Mouse (Mus musculus) liver, embryonic 14.5 days (tissue): ENCODE measurements around the gene 1700034J05Rik. TPM values are rescaled to one million over a fixed set of nuclear protein-coding genes. Genes with fewer than 3 reads are reported as not detected.

Experiments
- ATAC-seq: fragments of 200-750 bp; cut with Nextera tagmentation; 2 replicates; pipeline ENCODE4 v1.8.0; 2017; ENCODE audit warnings: moderate number of reproducible peaks, mild to moderate bottlenecking, moderate library complexity; ENCODE audit not compliant: insufficient read depth
- DNase-seq, 3 experiments: peaks; one replicate each; pipeline ENCODE4 v3.0.0-alpha.2; 2012 to 2013; ENCODE audit warnings: low read depth in 3 of 3, low spot score in 3 of 3
- H3K27ac ChIP-seq: fragments of 300-500 bp; sonication (generic); 2 replicates; pipeline ENCODE4 v1.5.1; 2014; ENCODE audit warnings: moderate library complexity, mild to moderate bottlenecking, control low read depth, inconsistent platforms
- H3K27me3 ChIP-seq: fragments of 300-500 bp; sonication (generic); 2 replicates; pipeline ENCODE4 v1.6.1; 2014; ENCODE audit warnings: mild to moderate bottlenecking, low read length, moderate library complexity; ENCODE audit not compliant: control insufficient read depth, insufficient read depth
- H3K36me3 ChIP-seq: fragments of 300-500 bp; sonication (generic); replicated peaks from 2 replicates; pipeline ENCODE4 v1.6.1; 2014; ENCODE audit warnings: low read depth; ENCODE audit not compliant: control insufficient read depth, insufficient read depth
- H3K4me1 ChIP-seq, 2 experiments: fragments of 200-500 bp in 1 of 2; fragments of 300-500 bp in 1 of 2; sonication (generic) in 1 of 2; replicated peaks; 2 replicates each; pipeline ENCODE4 v1.6.1; 2012 to 2014; ENCODE audit warnings: antibody characterized with exemption in 1 of 2, inconsistent platforms in 1 of 2, low read length in 1 of 2; ENCODE audit not compliant: control insufficient read depth in 2 of 2, insufficient read depth in 2 of 2
- H3K4me2 ChIP-seq: fragments of 300-500 bp; sonication (generic); 2 replicates; pipeline ENCODE4 v1.6.1; 2014; ENCODE audit warnings: low read depth, mild to moderate bottlenecking, control low read depth, moderate library complexity
- H3K4me3 ChIP-seq, 2 experiments: fragments of 200-500 bp in 1 of 2; fragments of 300-500 bp in 1 of 2; sonication (generic) in 1 of 2; 2 replicates each; pipeline ENCODE4 v1.5.1; 2012 to 2014; ENCODE audit warnings: low read depth in 2 of 2, low read length in 2 of 2, mild to moderate bottlenecking in 2 of 2, control low read depth in 1 of 2, inconsistent platforms in 1 of 2, moderate library complexity in 1 of 2; ENCODE audit not compliant: insufficient read depth in 1 of 2
- H3K9ac ChIP-seq: fragments of 300-500 bp; sonication (generic); replicated peaks from 2 replicates; pipeline ENCODE4 v1.6.1; 2014; ENCODE audit warnings: mild to moderate bottlenecking, control low read depth, moderate library complexity
- H3K9me3 ChIP-seq: fragments of 300-500 bp; sonication (generic); 2 replicates; pipeline ENCODE4 v1.6.1; 2016; ENCODE audit warnings: low read length, mixed read lengths; ENCODE audit not compliant: control insufficient read depth
- CTCF ChIP-seq: IDR thresholded peaks from 2 replicates; pipeline ENCODE4 v1.5.1; 2016; ENCODE audit warnings: antibody characterized with exemption, low read depth, control low read depth
- EP300 ChIP-seq: IDR thresholded peaks from 2 replicates; pipeline ENCODE4 v1.6.1; 2016; ENCODE audit warnings: antibody characterized with exemption, low read depth
- WGBS: fragments of 180-500 bp; shearing (Covaris S2); extraction: QIAGEN DNeasy Blood & Tissue Kit; methylation state at CpG from one replicate; pipeline ENCODE4 v1.1.7; 2014; ENCODE audit not compliant: insufficient replicate concordance; 5-methylcytosine and 5-hydroxymethylcytosine counted together
- polyA plus RNA-seq, 2 experiments: library from polyadenylated mRNA; depleted of rRNA in 1 of 2; stranded (reverse) in 1 of 2; unstranded in 1 of 2; fragments of >200 nt; fragmentation: Nextera tagmentation in 1 of 2; extraction: Ambion mirVana in 1 of 2; gene quantifications; 2 replicates each; pipeline versions ENCODE4 v1.2.1 to v1.2.3; 2012 to 2014

Gene 1700034J05Rik
- polyA plus RNA-seq (2012; rRNA removed), result not detected in 2 replicates
- polyA plus RNA-seq (2014; fragmentation: Nextera tagmentation; extraction: Ambion mirVana), result not detected in 2 replicates

DNA sequence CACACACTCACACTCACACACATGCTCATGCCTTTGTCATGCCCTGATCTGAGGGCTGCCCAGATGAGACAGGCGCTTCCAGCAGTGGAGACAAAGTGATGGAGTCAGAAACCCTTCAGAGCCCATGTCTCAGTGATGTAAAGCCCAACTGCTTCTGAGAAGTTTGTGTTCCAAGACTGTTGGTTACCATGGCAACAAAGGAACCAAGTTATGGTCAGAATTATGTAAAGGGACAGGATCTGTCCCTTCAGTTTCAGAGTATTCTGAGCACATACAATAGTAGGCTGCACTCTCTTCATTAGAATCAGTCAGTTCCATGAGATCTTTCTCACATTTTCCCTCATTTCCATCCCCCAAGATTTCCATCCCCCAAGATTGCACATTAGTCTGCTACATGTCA, at the start of gene 1700034J05Rik:
Gene 1700034J05Rik (minus strand): TSS at position 165 of the 400 bp plus-strand sequence.
- TF ChIP-seq CTCF (no peak), EP300 (no peak)
- WGBS, result 76% methylated on average over 1 of the region's 1 CpGs
- H3K9ac ChIP-seq, result no peak within 1 kb of the TSS
- DNase-seq, result no peak
- H3K4me2 ChIP-seq, result no peak within 1 kb of the TSS
- no peaks in the 10 kb centered on the region for H3K36me3 ChIP-seq
- H3K9me3 ChIP-seq, result no peaks in the 10 kb centered on the region
- no peak for ATAC-seq
- H3K4me1 ChIP-seq, result peaks cover 11 to 29% of the 10 kb centered on the region in 2 experiments
- no peak within 1 kb of the TSS for H3K27ac ChIP-seq
- H3K27me3 ChIP-seq, result no peaks in the 10 kb centered on the region
- no peak within 1 kb of the TSS for H3K4me3 ChIP-seq

DNA sequence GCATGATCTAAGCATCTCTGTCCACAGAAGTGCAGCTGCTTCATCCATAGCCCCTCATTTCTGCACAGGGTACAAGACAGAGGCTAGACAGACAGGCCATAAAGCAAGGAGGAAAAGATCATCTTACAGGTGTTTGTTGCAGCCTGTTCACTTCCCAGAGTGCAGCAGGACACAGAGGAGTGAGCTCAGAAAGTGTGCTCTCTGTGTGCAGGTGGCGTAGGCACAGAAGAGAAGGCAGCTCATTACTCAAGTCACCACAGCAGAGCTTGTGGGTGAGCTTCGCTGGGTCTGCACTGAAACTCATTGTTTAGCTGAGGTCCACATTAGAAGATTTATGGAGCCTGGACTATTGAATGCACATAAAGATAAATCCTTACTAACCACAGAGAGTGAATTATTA, 45.5 kb upstream of the 1700034J05Rik start:
- Histone ChIP-seq H3K9me3 (no peaks in the 10 kb centered on the region), H3K4me1 (no peaks in the 10 kb centered on the region), H3K4me3 (no peak overlapping the region), H3K9ac (no peak overlapping the region), H3K36me3 (no peaks in the 10 kb centered on the region), H3K4me2 (no peak overlapping the region), H3K27ac (no peak overlapping the region), H3K27me3 (no peaks in the 10 kb centered on the region)
- ATAC-seq (no peak), DNase-seq (no peak)
- WGBS, result 54% methylated on average over 2 of the region's 2 CpGs
- TF ChIP-seq EP300, result no peak

DNA sequence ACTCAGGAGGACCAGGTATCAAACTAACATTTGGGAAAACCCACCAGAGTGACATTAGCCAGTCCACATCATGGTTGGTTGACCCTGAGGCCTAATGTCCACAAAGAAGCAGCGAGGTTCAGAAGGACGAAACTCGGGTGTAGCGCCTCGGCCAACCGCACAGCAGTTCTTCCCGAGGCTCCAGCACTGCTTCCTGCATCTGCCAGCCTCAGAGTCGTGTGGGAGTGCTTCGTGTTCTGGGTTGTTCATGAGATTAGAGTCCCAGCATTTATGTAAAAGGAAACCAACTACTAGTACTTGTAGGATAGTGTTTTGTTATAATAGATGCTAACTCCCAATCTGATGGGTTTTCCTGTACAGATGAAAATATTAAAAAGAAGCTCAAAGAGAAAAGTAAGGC, 45.1 kb upstream of the 1700034J05Rik start:
- TF ChIP-seq EP300 (no peak), CTCF (no peak)
- Histone ChIP-seq H3K4me1 (no peaks in the 10 kb centered on the region), H3K27ac (no peak overlapping the region), H3K4me3 (no peak overlapping the region), H3K9ac (no peak overlapping the region), H3K36me3 (no peaks in the 10 kb centered on the region), H3K9me3 (no peaks in the 10 kb centered on the region), H3K27me3 (no peaks in the 10 kb centered on the region), H3K4me2 (no peak overlapping the region)
- 61% methylated on average over 9 of the region's 9 CpGs for WGBS
- ATAC-seq (no peak), DNase-seq (no peak)

DNA sequence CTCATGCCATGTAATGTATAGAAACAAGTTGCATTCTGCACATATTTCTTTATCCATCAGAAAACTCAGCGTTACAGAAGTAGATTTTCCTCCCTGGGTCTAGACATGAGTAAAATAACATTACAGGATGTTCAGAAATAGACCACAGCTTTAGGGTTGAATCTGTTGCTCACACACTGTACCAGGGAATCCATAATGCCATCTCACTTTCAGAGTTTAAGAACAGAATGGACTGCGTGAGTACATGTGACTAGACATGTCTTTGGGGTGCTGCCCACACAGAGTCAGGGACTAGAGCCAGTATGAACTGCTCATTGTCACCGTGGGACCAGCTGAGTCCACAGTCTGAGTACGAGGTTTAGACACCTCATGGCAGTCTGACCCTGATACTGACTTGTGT, 44.5 kb upstream of the 1700034J05Rik start:
- DNase-seq (no peak), ATAC-seq (no peak)
- H3K4me1 ChIP-seq, result no peaks in the 10 kb centered on the region
- H3K27ac ChIP-seq, result no peak overlapping the region
- WGBS, result 72% methylated on average over 4 of the region's 4 CpGs
- H3K4me3 ChIP-seq, result no peak overlapping the region
- H3K9ac ChIP-seq, result no peak overlapping the region
- H3K9me3 ChIP-seq, result no peaks in the 10 kb centered on the region
- TF ChIP-seq CTCF (no peak), EP300 (no peak)
- no peaks in the 10 kb centered on the region for H3K27me3 ChIP-seq
- no peaks in the 10 kb centered on the region for H3K36me3 ChIP-seq
- no peak overlapping the region for H3K4me2 ChIP-seq

DNA sequence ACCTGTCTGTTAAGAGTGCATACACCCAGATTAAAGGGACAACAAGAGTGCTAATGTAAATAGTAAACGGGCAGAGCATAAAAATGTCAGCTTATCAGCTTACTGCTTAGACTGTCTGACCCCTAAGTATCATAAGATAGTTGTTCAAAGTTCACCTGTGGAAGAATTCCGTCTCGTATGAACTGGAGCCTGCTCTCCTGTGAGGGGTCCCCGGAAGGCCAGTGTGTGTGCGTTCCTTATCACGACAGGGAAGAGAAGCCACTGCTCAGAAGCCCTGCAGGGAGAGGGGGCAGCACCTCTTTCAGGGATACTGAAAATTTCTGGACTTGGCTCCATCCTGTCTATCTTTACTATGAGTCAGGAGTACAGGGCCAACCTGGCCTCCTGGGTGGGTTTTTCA, 42.8 kb upstream of the 1700034J05Rik start:
- WGBS, result 64% methylated on average over 6 of the region's 6 CpGs
- TF ChIP-seq CTCF (no peak), EP300 (no peak)
- Histone ChIP-seq H3K27me3 (no peaks in the 10 kb centered on the region), H3K27ac (no peak overlapping the region), H3K36me3 (no peaks in the 10 kb centered on the region), H3K4me1 (no peaks in the 10 kb centered on the region), H3K4me3 (no peak overlapping the region), H3K9me3 (no peaks in the 10 kb centered on the region), H3K4me2 (no peak overlapping the region), H3K9ac (no peak overlapping the region)
- ATAC-seq, result no peak
- no peak for DNase-seq
